9 mouse cellular contexts compared by ENCODE assay signal in genomic region chr7:43678517-43678916, GRCm38 (mm10). TPM values are rescaled to one million over a fixed set of nuclear protein-coding genes. Genes with fewer than 3 reads are reported as not detected.
DNase-seq lines count a peak whose midpoint lies in the region; ATAC-seq and TF ChIP-seq lines count a peak whose summit lies in the region.
"Had no signal": no experiment of that assay in that cellular context is flagged by ENCODE, and none has a peak within 500 bp of the region (broad histone marks: within the 10 kb centered on the region; RNA-seq: fewer than 3 reads in every experiment).

No protein-coding gene starts in this region.

- peaks cover 37% of the 10 kb centered on the region for H3K36me3 ChIP-seq in intestine, embryonic 14.5 days (ENCODE audit: control insufficient read depth, insufficient read depth, low read length)
- peaks cover 36% of the 10 kb centered on the region for H3K36me3 ChIP-seq in intestine, embryonic 15.5 days
- H3K36me3 ChIP-seq in splenic B cell, adult 2 months (ENCODE audit: control insufficient read depth, insufficient read depth, low read length, poor library complexity, severe bottlenecking) = peaks cover 10% of the 10 kb centered on the region; the same call in 1 of the 2 replicates

- H3K9me3 ChIP-seq in intestine, embryonic 14.5 days (ENCODE audit: control insufficient read depth, low read length) = peaks cover 10% of the 10 kb centered on the region; the same call in 1 of the 2 replicates
- no peaks in the 10 kb centered on the region for H3K9me3 ChIP-seq in intestine, embryonic 15.5 days

- no peaks in the 10 kb centered on the region for H3K27me3 ChIP-seq in intestine, embryonic 14.5 days (replicated peaks; ENCODE audit: control insufficient read depth, insufficient read depth, low read length)
- H3K27me3 ChIP-seq in intestine, embryonic 15.5 days (replicated peaks) = no peaks in the 10 kb centered on the region
- H3K27me3 ChIP-seq in splenic B cell, adult 2 months (ENCODE audit: control insufficient read depth, insufficient read depth, low read length, poor library complexity, severe bottlenecking) = no peaks in the 10 kb centered on the region
- H3K27me3 ChIP-seq: limb, embryonic 12.5 days had no signal

- H3K4me1 ChIP-seq in intestine, embryonic 14.5 days (replicated peaks; ENCODE audit: control insufficient read depth, insufficient read depth, low read length) = 0 out of 2 replicates have a peak, but pooled peaks cover under 1% of the 10 kb centered on the region
- no peaks in the 10 kb centered on the region for H3K4me1 ChIP-seq in intestine, embryonic 15.5 days (replicated peaks)
- H3K4me1 ChIP-seq: limb, embryonic 12.5 days had no signal

- no peak for TF ChIP-seq POLR2A in brain, embryonic 14.5 days (IDR thresholded peaks at IDR 0.05; ENCODE audit: borderline replicate concordance, extremely low read depth, insufficient read depth, insufficient read length, poor library complexity, severe bottlenecking)

- H3K9ac ChIP-seq in intestine, embryonic 14.5 days (ENCODE audit: low read length) = no peak overlapping the region
- H3K9ac ChIP-seq in intestine, embryonic 15.5 days = no peak overlapping the region
- H3K9ac ChIP-seq: limb, embryonic 12.5 days had no signal

- TF ChIP-seq CTCF in brain, embryonic 14.5 days (IDR thresholded peaks at IDR 0.05; ENCODE audit: borderline replicate concordance, extremely low read depth, insufficient read depth, insufficient read length) = peak; percentile 56; the same call in 1 of the 2 replicates

- no peak overlapping the region for H3K4me3 ChIP-seq in intestine, embryonic 14.5 days (ENCODE audit: low read depth, low read length)
- H3K4me3 ChIP-seq in intestine, embryonic 15.5 days (replicated peaks) = no peak overlapping the region
- H3K4me3 ChIP-seq: limb, embryonic 12.5 days had no signal

- no peak for ATAC-seq in intestine, embryonic 14.5 days (replicated peaks; ENCODE audit: low FRiP score, low TSS enrichment, low read depth)
- no peak for ATAC-seq in intestine, embryonic 15.5 days

- no peak overlapping the region for H3K4me2 ChIP-seq in intestine, embryonic 14.5 days (ENCODE audit: low read length)
- H3K4me2 ChIP-seq in intestine, embryonic 15.5 days (replicated peaks) = no peak overlapping the region
- H3K4me2 ChIP-seq: limb, embryonic 12.5 days had no signal

- H3K27ac ChIP-seq in intestine, embryonic 14.5 days (ENCODE audit: low read depth) = no peak overlapping the region
- no peak overlapping the region for H3K27ac ChIP-seq in intestine, embryonic 15.5 days
- H3K27ac ChIP-seq: limb, embryonic 12.5 days had no signal

- peak; percentile 66 for DNase-seq in intestine, embryonic 14.5 days (ENCODE audit: low spot score)
- DNase-seq in A20 (ENCODE audit: low read depth, low spot score) = peak; percentile 42
- peak; percentile 55 for DNase-seq in CD4-positive, CD25-positive, alpha-beta regulatory T cell, adult 2 months (ENCODE audit: low read depth, low spot score)
- DNase-seq in brain, embryonic 14.5 days (ENCODE audit: low read depth) = peak; percentile 20
- peak; percentile 41 for DNase-seq in left cerebral cortex, postnatal 4 days
- DNase-seq in splenic B cell, adult 2 months (ENCODE audit: low read depth, low spot score) = peak; percentile 43
- DNase-seq in ovary, adult 18-20 months (ENCODE audit: low spot score) = no peak

- intact Hi-C loops in left cerebral cortex, postnatal 4 days (cut with DNase I) = loop anchor here (10.0 kb wide), 2 partner anchors 94 to 216 kb away; no protein-coding TSS in a partner anchor

RNA-seq across cellular contexts. Expression of gene Ctu1, which starts 6.7 kb away (rescaled TPM):
- 9.4 and 9.8 TPM in 2 replicates for polyA plus RNA-seq in intestine, embryonic 14.5 days (2014; fragmentation: Nextera tagmentation; extraction: Ambion mirVana)
- 12.7 and 12.8 TPM in 2 replicates for polyA plus RNA-seq in intestine, embryonic 15.5 days (2015; fragmentation: Nextera tagmentation; extraction: Ambion mirVana)
- 25.4 and 27.8 TPM in 2 replicates for polyA plus RNA-seq in brain, embryonic 14.5 days (2012; rRNA removed)
- 10 to 100 TPM; 20.8 to 22.5 TPM for total RNA-seq in left cerebral cortex, postnatal 4 days (2021)

RNA-seq across cellular contexts. Expression of gene Klk14, which starts 11.7 kb away (rescaled TPM):
- 0.26 and 0.39 TPM in 2 replicates for polyA plus RNA-seq in intestine, embryonic 14.5 days (2014; fragmentation: Nextera tagmentation; extraction: Ambion mirVana)
- polyA plus RNA-seq in intestine, embryonic 15.5 days (2015; fragmentation: Nextera tagmentation; extraction: Ambion mirVana) = 0.15 TPM in 1 of 2 replicates, not detected in the other
- 0.11 and 0.16 TPM in 2 replicates for polyA plus RNA-seq in brain, embryonic 14.5 days (2012; rRNA removed)
- total RNA-seq in left cerebral cortex, postnatal 4 days (2021) = under 1 TPM in 1 of 2 experiments, not detected in 1; 0.28 TPM
- polyA plus RNA-seq: limb, embryonic 12.5 days had no signal

RNA-seq across cellular contexts. Expression of gene Siglece, which starts 18.6 kb away (rescaled TPM):
- 1.2 and 1.7 TPM in 2 replicates for polyA plus RNA-seq in intestine, embryonic 14.5 days (2014; fragmentation: Nextera tagmentation; extraction: Ambion mirVana)
- 1.6 and 1.8 TPM in 2 replicates for polyA plus RNA-seq in intestine, embryonic 15.5 days (2015; fragmentation: Nextera tagmentation; extraction: Ambion mirVana)
- 0.19 and 0.27 TPM in 2 replicates for polyA plus RNA-seq in brain, embryonic 14.5 days (2012; rRNA removed)
- total RNA-seq in left cerebral cortex, postnatal 4 days (2021) = under 1 TPM; 0.24 to 0.80 TPM

RNA-seq across cellular contexts. Expression of gene Klk13, which starts 33.9 kb away (rescaled TPM):
- polyA plus RNA-seq in intestine, embryonic 14.5 days (2014; fragmentation: Nextera tagmentation; extraction: Ambion mirVana) = 0.86 and 1.2 TPM in 2 replicates
- polyA plus RNA-seq in intestine, embryonic 15.5 days (2015; fragmentation: Nextera tagmentation; extraction: Ambion mirVana) = 0.18 and 0.60 TPM in 2 replicates
- 0.04 and 0.14 TPM in 2 replicates for polyA plus RNA-seq in brain, embryonic 14.5 days (2012; rRNA removed)
- not detected for total RNA-seq in left cerebral cortex, postnatal 4 days (2021)

RNA-seq across cellular contexts. Expression of gene Ceacam18, which starts 44.0 kb away (rescaled TPM):
- 2.3 and 3.5 TPM in 2 replicates for polyA plus RNA-seq in intestine, embryonic 14.5 days (2014; fragmentation: Nextera tagmentation; extraction: Ambion mirVana)
- polyA plus RNA-seq in intestine, embryonic 15.5 days (2015; fragmentation: Nextera tagmentation; extraction: Ambion mirVana) = 4.7 and 5.2 TPM in 2 replicates
- 0.05 TPM in 1 of 2 replicates, not detected in the other for polyA plus RNA-seq in brain, embryonic 14.5 days (2012; rRNA removed)
- total RNA-seq in left cerebral cortex, postnatal 4 days (2021) = under 1 TPM in 1 of 2 experiments, not detected in 1; 0.24 TPM
- polyA plus RNA-seq: limb, embryonic 12.5 days had no signal
